Mouse (Mus musculus): Measurements from ENCODE around the gene Arid1b. TPM values are rescaled to one million over a fixed set of nuclear protein-coding genes. Genes with fewer than 3 reads are reported as not detected.
A peak's percentile ranks its signal among the peaks of the same experiment; 100 is the strongest.
"Not testable (repeated sequence)": the region's sequence is repeated elsewhere in the genome, so short reads cannot be mapped to it uniquely, and the experiment has no call there.

Gene Arid1b
- total RNA-seq, 2 experiments from 2014 or later: 43.4 to 59.1 TPM

DNA sequence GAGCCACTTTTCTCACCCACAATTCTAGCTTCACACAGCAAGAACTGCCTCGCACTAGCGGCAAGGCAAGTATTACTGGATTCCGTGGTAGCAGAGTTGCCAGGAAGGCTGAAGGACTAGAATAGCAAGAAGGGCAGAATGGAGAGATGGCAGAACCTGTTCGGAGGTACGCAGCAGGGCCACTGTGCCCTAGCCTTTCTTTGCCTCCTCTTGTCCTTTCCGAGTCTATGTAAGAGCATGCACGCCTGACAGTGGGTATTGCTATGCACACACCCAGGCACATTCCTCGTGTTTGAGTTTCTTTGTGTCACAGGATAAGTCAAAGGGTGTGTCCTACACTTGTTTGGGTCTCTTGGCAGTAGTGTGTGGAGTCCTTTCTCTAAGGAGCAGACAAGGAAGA lies 88.1 kb downstream of the Arid1b start:
- no peak for DNase-seq (ENCODE audit: low spot score in 2 of 2)

DNA sequence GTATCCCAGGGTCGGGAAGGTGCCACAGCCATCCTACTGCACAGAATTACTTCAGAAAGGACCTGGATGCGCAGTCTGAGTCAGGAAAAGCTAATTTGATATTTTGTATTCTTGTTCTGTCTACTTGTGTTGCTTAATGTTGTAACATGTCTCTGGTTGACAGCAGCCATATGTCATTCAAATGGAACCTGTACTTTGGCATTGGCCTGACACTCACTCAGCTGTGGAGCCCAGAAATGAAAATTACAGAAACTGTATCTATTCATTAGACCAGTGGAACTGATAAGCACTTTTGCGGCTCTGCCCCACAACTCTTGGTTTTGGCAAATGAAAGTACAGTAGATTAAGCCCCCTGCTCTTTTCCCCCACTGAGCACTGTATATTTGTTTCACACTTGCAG lies 89.4 kb downstream of the Arid1b start:
- DNase-seq (ENCODE audit: low spot score in 2 of 2): no peak

DNA sequence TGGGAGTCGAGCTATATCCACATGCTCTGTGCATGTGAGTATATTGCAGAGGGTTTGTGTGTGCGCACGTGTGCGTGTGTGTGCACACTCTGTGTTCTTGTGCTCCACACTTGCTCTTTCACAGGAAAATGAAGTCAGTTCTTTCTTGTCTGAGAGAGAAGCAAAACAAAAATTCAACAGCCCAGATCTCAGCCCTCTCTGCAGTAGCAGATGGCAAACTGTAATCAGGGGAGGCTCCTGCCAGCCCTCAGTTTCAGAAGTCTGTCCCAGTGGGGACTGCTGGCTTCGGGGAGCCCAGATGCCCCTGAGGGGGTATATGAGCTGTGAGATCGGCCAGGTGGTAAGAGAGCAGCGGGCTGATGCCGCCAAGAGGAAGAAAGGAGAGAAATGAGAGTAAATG lies 90.0 kb downstream of the Arid1b start:
- DNase-seq (ENCODE audit: low spot score in 2 of 2): no peak

DNA sequence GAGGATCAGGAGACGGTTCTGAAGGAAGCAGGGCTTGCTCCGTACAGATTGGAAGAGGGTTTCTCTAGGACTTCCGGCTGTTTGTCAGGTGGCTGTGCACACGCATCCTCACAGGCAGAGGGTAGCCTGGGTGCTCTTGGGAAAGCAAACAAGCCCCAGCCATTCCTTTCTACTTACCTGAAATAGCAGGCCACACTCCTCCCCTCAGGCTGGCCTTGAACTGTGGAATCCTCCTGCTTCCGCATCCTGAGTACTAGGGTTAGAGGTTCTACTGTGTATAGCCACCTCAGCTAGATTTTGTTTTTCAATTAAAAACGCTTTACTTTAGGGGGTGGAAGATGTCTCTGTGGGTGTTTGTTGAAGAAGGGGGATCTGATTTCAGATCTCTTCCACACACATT lies 90.9 kb downstream of the Arid1b start:
- no peak for DNase-seq (ENCODE audit: low spot score in 2 of 2)

DNA sequence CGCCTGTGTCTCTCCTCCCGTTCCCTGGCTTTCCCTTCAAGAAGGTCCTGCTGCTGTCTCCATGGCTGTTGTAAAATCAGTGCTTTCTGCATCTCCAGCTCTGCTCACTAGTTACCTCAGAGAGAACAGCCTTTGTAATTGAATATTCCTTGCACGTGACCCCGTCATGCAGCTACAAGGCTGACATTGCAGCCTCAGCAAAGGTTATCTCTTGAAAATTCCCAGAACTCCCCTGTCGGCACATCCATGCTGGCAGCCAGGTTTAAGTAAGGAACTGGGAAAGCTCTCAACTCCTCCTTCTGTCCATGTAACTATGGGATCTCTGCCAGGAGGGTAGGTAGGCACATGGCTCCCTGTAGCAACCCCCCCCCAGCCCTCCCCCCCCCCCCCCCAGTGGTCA lies 91.8 kb downstream of the Arid1b start:
- DNase-seq (ENCODE audit: low spot score in 2 of 2): no peak

DNA sequence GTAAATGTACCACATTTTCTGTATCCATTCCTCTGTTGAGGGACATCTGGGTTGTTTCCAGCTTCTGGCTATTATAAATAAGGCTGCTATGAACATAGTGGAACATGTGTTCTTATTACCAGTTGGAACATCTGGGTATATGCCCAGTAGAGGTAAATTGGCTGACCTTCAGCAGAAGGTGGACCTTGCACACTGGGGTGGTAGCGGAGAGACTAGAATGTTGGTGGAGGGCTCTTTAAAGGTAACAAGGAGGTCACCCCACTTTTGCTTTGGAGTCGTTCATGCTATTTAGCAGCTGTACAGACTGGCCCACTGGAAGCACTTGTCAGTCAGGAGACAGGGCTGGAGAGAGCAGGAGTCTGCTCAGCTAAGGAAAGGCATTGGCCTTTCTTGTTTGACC lies 94.1 kb downstream of the Arid1b start:
- not testable (repeated sequence) for DNase-seq (ENCODE audit: low spot score in 2 of 2)

DNA sequence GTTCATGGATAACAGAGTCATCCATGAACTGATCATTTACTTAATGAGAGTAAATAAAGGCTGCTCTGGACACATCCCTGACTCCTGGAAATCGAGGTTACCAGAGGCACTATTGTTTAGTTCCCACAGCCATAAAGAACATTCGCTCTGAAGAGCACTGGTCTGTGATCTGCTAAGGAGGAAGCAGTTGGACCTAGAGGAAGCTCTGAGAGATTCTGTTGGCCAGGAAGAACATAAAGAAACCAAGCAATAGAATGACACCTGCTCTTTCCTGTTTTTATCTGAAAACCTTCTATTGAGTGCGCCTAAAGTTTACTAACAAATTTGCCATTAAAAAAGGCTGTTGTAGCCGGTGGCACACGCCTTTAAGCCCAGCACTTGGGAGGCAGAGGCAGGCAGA lies 94.7 kb downstream of the Arid1b start:
- no peak for DNase-seq (ENCODE audit: low spot score in 2 of 2)

DNA sequence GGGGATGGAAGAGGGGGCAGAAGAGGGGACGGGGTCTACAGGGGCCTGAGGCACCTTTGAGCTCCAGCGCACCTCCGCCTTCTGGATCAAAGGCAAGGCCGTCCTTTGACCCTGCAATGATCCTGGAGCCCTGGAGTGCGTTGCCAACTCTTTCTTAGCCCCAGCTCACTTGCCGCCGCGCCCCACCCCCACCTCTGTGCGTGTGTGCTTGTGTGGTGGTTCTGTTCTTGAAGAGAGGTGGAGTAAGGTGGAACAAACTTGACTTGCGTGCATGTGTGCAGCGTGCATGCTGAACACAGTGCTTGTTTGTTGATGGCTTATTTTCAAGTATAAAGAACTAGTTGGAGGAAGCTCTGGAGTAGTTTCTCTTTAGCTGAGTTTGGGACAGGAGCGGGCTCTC lies 95.4 kb downstream of the Arid1b start:
- DNase-seq (ENCODE audit: low spot score in 2 of 2): no peak

DNA sequence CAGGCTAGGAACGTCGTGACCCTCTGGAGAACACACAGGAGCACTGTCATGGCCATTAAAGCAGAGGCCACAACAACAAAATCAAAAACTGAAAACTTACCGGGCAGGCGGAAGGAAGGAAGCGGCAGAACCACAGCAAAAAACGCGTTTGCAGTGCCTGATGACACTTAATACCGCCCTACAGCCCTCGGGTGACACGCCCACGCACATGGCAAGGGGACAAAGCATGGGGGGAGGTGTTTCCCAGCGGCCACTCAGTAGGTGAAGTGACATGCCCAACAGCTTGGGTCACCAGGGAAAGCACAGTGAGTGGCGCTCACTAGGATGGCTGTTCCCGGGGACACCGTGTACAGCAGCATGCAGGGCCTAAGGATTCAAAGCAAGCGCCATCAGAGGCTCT lies 97.4 kb downstream of the Arid1b start:
- no peak for DNase-seq (ENCODE audit: low spot score in 2 of 2)

DNA sequence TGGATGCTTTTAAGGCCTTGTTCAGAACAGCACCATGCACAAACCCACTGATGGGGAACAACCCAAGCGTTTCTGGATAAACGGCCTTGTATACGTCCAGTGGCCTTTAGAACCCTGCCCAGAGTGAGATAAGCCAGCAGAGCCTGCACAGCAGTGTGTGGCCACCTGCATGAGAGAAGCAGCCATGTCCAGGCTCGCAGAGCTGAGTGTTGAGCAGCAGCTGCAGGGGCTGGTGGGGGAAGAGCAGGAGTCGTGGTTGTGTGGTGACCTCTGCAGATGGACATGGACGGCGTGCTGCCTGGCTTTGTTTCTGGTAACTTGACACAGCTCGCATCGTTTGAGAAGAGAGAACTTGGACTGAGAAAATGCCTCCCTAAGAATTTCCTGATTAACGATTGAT lies 97.8 kb downstream of the Arid1b start:
- DNase-seq (ENCODE audit: low spot score in 2 of 2): no peak

DNA sequence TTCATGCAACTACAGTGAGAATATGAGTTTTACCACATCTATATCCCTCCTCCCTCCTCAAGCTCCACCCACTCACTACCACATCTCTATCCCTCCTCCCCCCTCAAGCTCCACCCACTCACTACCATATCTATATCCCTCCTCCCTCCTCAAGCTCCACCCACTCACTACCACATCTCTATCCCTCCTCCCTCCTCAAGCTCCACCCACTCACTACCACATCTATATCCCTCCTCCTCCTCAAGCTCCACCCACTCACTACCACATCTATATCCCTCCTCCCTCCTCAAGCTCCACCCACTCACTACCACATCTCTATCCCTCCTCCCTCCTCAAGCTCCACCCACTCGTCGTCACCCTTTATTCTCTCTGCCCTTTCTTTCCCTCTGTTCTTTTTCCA lies 99.2 kb downstream of the Arid1b start:
- DNase-seq (ENCODE audit: low spot score in 2 of 2): not testable (repeated sequence)

DNA sequence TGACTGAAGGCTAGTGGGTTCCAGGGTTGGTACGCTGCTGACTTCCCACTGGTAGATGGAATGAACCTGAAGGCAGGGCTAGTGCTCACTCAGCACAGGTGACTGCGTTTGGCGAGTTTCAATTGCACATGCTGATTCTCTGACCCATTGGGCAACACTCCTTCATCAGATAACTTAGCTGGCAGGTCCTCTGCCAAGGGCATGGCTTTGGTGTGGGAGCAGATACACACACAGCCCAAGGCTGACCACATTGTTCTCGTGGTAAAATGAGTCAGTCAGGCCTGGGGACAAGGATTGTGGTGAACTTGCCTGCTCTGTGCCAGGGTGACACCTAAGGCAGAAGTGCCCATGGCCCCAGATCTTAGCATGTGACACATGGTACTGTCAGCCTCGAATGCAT lies 100.5 kb downstream of the Arid1b start:
- DNase-seq (ENCODE audit: low spot score in 2 of 2): peak in 1 of 2 experiments; percentile 48

DNA sequence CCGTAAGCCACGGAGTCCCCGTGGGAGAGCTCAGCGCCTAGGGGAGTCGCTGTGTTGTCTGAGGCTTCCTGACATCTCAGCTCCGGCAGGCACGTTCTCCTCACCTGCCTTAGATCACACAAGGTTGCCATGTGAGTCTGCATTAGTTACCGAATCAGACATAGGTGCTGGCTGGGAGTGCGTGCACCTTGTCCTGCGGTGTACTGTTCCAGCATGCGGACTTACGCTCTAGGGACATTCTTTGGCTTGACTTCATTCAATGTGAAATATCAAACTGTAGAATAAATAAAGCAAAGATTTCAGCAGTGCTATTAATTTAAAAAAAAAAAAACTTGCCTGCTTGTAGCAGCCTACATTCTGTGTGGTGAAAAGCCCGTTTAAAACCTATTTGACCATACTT lies 101.6 kb downstream of the Arid1b start:
- no peak for DNase-seq (ENCODE audit: low spot score in 2 of 2)

DNA sequence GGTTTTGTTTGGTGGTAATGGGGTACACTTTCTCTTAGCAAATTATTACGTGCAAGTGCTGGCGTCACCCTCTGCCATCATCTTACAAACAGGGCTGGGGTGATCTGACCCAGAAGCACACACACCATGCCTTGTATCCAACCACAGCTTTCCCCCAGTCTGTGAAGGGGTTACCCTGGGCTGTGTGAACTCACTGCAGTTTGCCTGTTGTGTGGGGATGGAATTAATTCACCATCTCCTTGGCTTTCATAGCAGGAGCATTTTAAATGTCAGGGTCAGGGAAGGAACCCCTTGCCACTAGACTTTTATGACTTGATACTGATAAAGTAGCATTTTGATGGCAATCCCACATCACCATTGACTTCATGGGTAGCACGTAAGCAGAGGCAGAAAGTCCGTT lies 102.9 kb downstream of the Arid1b start:
- DNase-seq (ENCODE audit: low spot score in 2 of 2): no peak

DNA sequence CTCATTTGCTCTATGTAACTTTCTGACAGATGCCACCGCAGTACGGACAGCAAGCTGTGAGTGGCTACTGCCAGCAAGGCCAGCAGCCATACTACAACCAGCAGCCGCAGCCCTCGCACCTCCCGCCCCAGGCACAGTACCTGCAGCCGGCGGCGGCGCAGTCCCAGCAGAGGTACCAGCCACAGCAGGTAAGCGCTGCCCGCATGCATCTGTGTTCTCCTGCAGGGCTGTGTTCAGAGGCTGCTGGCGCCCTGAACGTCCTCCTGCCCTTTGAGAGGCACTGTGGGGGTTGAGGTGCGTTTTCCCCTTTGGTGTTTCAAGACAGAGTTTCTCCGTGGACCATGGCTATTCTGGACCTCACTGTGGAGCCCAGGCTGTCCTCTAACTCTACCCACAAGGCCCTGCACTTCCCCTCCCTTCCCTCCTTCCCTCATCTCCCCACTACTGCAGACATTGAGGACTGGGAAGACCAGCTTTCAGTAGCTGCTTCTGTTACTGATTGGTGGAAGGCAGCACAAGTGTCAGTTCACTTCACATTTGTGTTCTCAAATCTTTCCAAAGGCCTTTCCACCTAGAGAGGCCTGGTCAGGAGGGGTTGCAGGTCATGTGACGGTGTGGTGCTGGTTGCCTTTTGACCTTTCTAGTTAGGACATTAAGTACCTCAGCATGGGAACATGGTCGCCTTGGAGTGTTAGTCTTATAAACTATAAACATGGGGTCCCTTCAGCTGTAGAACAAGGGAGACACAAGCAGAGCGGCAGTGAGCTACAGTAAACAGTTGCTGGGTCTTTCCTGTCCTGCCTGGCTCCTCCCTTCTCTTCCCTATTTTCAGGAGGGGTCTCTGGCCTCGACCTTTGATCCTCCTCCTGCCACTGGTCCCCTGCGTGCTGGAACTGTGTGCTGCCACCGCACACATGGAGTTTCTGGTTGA lies 103.7 kb downstream of the Arid1b start:
- no peak for DNase-seq (ENCODE audit: low spot score in 2 of 2)

DNA sequence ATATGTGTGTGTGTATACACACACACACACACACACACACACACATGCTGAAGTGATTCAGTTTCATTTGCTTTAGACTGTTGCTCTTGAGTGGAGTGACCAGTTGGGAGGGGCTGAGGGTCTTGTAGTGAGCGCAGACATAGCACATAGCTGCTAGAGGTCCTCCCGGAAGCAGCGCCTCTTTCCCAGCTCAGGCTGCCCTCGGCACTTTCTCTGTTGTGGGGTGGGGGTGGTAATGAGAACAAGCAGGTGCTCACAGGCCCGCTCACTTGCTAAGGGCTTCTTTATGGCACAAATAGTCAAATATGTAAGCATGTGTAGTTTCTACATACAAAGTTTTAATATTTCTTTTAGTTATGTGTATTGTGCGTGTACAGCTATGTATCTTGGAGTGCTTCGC lies 104.6 kb downstream of the Arid1b start:
- no peak for DNase-seq (ENCODE audit: low spot score in 2 of 2)

DNA sequence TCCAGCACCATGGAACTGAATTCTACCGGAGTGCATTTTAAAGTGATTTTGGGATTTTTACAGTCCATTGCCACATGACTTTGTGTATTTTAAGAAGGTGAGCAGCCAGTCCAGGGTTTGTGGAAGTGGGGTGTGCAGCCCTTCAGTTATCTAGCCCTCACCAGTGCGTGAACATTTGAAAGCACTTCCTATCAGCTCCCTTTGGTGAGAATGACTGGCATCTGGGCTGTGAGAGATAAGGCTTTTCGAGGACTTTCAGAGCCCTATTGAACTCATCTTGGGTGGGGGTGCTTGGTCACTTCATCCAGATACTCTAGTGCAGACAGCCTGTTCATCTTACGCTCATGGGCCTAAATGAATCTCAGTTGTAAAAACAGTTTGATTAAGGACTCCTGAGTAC lies 105.1 kb downstream of the Arid1b start:
- DNase-seq (ENCODE audit: low spot score in 2 of 2): no peak

DNA sequence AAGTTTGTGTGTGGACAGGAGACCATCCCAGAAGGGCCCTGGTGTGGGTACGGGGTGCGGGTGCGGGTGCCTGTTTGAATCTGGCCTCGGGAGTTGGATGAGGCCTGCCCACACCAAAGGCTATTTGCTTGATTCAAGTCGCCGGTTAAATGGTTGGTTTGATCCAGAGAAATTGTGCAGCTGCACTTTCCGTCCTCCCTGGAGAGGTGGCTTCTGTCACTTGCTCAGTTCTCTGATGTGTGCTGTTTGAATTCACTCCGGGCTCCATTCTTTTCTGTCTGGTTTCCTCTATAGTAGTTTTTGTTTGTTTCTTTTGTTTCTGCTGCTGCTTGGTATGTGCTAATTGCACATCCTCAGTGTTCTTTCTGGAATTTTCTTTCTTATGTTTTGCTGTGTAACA lies 107.0 kb downstream of the Arid1b start:
- no peak for DNase-seq (ENCODE audit: low spot score in 2 of 2)

DNA sequence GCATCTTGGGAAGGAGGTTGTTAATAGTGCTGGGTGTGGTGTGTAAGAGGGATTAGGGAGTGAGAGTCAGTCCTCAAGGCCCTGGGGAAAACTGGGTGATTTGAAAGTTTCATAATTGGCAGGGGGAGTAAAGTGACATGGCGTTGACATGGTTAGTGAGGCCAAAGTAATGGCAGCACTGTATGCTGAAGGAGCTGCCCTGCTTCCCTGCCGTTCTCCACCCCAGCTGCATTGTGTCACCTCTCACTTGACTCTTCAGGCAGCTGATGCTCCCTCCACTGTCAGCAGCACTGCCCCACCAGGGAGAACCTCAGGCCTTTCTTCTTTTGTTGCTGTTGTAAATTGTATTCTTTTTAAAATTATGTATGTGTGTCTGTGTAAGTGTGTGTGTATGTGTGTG lies 107.8 kb downstream of the Arid1b start:
- no peak for DNase-seq (ENCODE audit: low spot score in 2 of 2)

DNA sequence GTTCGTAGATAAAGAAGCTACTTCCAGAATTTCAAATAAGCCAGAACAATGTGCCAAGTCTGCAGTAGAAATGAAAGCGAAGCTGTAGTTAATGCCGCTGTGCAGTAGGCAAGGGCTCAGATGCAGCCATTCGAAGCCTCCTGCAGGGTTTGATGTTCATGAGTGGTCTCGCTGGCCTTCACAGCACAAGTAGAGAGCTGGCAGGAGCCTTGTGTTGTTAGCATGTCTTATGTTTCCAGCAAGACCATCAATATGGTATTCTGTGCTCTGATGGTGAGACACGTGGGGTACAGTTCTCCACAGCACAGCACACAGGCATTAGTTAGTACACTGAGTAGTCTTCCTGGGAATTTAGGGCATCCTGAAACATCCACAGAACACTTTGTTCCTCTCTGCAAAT lies 111.6 kb downstream of the Arid1b start:
- DNase-seq (ENCODE audit: low spot score in 2 of 2): no peak

DNA sequence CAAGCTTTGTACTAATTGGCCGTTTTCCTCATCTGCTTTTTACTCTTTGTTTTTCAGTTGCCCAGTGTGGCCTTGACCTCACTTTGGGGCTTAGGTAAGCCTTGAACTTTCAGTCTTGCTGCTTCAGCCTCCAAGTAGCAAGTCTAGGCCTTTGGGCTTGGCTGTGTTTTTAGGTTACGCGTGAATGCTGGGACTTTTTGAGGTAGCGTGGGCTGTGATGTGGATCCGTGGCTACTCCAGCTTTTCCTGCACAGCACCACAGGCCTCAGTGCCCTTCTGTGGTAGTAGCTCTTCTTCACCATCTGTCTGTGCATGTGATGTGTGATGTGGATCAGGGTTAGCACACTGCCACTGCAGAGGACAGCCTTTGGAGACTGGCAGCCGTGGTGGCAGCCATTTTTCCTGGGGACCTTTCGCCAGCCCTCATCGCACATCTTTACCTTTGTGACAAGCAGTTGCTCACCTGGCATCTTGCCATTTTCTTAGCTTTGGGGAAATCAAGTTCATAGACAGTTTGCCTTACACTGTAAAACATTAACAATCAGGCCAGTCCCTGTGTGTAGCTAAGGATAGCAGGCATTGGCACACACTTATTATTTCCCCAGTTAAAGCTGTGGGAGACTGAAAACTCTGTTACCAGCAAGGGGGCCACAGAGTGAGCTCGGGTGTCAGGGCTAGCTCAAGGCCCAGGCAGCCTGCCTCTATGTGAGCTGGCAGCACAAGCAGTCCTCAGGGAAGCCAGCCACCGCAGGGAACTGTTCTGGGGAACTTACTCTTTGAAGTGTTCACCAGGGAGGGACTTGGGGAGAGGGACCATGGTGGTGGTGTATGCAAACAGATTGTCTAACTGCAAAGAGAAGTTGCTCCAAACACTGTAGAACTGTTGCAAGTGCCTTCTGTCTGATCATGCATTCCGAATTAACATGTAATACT lies 112.4 kb downstream of the Arid1b start:
- DNase-seq (ENCODE audit: low spot score in 2 of 2): no peak

DNA sequence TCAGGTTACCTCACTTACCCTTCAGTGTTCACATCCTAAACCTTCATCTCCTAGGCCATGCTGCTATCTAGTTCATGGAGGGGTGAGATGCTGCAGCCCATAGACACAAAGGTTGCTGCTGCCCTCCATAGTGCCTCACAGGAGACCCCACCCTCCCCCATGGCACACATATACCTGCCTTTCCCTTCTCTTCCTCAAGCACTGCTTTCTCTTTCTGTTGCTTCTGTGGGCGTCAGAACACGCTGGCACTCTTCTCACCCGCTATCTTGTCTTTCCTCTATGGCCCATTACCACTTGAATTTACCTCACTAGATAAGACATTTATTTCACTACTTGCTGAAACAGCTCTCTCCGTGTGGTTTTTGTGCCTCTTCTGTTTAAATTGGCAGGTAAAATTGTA lies 113.4 kb downstream of the Arid1b start:
- DNase-seq (ENCODE audit: low spot score in 2 of 2): no peak
